Mouse (Mus musculus) adrenal gland, adult 10 weeks (tissue): ENCODE results near the gene Tgif1. TPM values are rescaled to one million over a fixed set of nuclear protein-coding genes. Genes with fewer than 3 reads are reported as not detected.

ENCODE experiments used
- polyA plus RNA-seq: library from polyadenylated mRNA; stranded (reverse); fragments of 350-450 nt; fragmentation: Illumina TruSeq; extraction: RNeasy Lipid Tissue Mini Kit (QIAGEN cat#74804); gene quantifications from one replicate; pipeline ENCODE4 v1.2.3, GENCODE M21; 2014; ENCODE audit warnings: low read depth, low replicate concordance

Gene Tgif1
- polyA plus RNA-seq, result 69.7 TPM

DNA sequence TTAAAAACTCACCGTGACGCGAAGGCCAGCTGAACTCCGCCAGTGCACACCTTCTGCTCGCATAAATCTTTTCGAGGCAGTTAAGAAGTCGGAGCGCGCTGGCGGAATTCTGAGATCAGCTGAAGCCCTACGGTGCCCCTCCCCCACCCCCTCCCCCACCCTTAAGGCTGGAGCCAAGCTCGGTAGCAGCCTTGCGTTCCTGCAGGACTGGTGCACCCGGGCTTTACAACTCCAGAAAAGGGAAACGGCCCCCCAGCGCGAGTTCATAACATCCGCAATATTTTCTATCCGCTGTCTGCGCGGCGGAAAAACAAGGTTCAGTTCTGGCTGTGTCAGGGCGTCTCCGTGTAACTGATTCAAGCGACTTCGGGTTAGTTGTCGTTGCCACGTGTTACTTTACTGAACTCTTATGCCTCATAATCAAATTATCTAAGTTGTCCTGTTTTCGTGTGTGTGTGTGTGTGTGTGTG is at the start of gene Tgif1:
TSS of gene Tgif1 (minus strand) at position 111 of the 470 bp plus-strand sequence.

Other genes with a start within 250 kb of the Tgif1 start
- gene Myom1, start 149.1 kb upstream of the Tgif1 start, polyA plus RNA-seq, result 4.2 TPM
- 194 TPM for gene Myl12a, start 149.3 kb upstream of the Tgif1 start, polyA plus RNA-seq